Mouse (Mus musculus) ovary, adult 18-20 months (tissue): ENCODE data around the gene Rad23b.
"Not testable (repeated sequence)": the region's sequence is repeated elsewhere in the genome, so short reads cannot be mapped to it uniquely, and the experiment has no call there.

Source experiments
- DNase-seq: peaks from one replicate; pipeline ENCODE4 v3.0.0; 2022; ENCODE audit warnings: low spot score, mixed read lengths

Gene Rad23b

GRCm38 (mm10) chr4:55349452-55350218 lies at the start of gene Rad23b:
TSS of gene Rad23b (plus strand) at chr4:55350043.
- DNase-seq = peak; percentile 100

DNA sequence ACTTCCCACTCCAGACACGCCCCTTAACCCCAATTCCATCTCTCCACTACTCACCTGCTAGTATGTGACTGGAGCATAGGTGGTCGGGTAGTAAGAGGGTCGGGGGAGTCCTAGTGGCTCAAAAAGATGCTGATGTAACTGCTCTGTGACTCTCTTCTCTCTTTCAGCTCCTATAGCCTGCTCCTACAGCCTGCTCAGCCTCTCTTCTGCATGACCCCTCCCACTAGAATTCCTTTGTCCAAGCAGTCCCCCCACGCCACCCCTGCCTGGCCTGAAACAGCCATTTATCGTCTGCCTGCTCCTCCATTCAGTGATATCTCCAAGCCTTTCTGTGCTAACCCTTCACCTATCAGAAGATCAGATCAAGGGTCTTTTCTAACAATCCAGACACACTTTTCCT lies 45.7 kb upstream of the Rad23b start:
- DNase-seq = no peak

DNA sequence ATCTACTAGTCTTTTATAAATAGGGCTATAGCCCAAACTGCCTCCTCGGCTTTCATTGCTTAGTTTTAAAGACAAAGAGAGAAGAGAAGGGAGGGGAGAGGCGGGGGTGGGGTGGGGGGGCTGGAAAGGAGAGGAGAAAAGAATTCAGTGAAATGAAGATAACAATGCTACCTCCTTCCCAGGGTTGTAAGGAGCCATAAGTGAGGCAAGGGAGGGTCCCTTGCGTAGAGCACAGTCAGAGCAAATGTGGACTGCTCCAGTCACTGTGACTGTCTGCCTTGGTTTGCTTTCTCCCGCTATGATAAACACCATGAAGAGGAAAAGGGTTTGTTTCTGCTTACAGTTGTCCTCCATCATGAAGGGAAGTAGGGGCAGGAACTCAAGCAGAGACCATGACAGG lies 43.2 kb upstream of the Rad23b start:
- DNase-seq = no peak

DNA sequence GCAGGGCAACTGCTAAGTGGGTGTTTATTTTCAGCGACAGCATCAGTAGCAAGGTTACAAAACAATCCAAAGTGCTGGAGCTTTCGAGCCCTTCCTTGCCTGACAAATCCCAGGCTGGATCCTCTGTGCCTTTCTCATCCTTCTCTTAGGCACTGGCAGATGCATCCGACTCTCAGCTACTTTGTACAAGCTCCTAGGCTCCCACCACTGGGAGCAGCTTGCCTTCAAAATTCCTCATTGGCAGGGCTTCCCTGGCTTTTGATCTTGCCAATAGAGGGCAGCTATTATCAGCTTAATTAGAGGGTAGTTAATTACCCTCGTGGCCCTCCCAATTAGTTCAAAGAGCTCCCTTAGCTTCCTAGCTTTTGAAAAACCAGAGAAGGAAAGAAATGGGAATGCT lies 33.1 kb upstream of the Rad23b start:
- DNase-seq = no peak

DNA sequence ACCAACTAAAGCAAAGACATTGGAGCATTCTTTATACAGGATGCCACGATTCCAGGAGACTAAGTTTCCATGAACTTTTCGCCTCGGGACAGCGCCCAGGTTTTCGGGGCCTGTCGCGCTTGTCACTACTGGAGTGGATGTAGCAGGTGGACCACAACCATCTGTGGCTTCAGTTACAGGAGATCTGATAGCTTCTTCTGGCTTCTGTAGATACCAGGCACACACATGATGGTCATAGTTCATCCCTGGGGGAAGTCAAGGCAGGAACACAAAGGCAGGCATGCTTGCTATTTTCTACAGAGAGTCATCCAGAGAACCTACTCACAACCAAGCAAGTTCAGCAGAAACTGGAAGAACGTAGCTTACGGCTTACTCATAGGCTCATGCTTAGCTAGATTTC lies 31.5 kb upstream of the Rad23b start:
- DNase-seq = not testable (repeated sequence)

- no peak for DNase-seq
Measured at GRCm38 (mm10) chr4:55325786-55326518, 23.9 kb upstream of the Rad23b start.

GRCm38 (mm10) chr4:55327508-55327907 lies 22.3 kb upstream of the Rad23b start:
- no peak for DNase-seq

GRCm38 (mm10) chr4:55328471-55328870 lies 21.4 kb upstream of the Rad23b start:
- no peak for DNase-seq

DNA sequence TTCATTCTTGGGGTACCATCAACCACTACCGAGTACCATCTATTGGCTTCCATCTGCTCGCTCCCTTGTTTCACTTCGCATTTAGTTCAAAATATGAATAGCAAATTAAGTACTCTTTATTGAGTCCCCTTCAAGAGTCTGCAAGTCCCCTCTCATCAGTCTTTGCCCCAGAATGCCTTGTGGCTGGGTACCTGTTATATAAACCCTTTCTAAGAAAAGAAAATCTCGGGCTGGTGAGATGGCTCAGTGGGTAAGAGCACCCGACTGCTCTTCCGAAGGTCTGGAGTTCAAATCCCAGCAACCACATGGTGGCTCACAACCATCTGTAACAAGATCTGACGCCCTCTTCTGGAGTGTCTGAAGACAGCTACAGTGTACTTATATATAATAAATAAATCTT lies 20.9 kb upstream of the Rad23b start:
- DNase-seq = not testable (repeated sequence)

DNA sequence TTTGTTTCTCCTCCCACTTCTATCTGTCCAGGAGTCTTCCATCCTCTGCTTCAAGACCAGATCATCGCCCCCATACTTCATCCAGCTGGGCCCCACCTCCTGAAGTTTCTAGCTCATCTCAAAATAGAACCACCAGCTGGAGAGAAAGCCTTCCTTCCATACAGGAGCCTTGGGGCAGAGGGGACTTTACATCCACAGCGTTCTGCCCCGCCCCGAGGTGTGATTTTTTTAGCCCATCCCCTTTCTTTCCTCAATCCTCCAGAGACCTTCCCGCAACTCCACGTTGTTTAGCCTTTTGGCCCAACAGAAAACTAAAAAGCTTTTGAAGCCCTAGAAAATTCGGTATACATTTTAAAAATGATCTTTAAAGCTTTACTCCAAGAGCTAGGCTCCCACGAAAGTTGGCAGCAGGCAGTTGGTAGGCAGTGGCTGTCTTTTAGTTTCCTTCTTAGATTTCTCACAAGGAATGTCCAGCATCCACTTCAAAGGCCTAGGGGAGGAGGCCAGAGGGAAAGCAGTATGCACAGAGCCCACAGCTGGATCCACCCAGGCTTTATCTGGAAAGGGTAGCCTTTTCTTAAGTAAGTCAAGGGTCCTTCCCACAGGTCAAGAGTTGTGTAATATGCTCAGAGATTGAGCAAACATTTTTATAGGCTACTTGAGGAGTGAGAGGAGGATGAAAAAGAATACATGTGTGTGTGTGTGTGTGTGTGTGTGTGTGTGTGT lies 20.1 kb upstream of the Rad23b start:
- no peak for DNase-seq

- no peak for DNase-seq
Measured at GRCm38 (mm10) chr4:55335030-55335770, 14.6 kb upstream of the Rad23b start.

GRCm38 (mm10) chr4:55338905-55339304 lies 10.9 kb upstream of the Rad23b start:
- DNase-seq = no peak

GRCm38 (mm10) chr4:55339388-55339787 lies 10.5 kb upstream of the Rad23b start:
- DNase-seq = no peak

DNA sequence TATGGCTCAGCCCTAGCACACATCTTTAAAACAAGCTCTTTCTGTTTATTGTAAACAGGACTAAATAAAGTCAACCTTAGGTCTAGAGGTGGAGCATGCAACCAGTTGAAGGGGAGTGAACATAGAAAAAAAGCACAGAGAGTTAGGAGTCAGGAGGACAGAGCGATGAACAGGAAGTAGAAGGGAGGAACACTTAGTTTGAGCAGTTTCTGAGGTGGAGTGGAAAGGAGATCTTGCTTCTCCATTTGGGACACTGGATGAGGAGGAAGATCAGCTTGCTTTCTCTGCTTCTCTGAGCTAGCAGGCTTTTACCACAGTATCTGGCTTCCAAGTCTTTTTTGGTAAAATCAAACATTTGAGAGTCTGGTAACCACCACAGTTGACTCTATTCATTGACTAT lies 8.0 kb upstream of the Rad23b start:
- no peak for DNase-seq

DNA sequence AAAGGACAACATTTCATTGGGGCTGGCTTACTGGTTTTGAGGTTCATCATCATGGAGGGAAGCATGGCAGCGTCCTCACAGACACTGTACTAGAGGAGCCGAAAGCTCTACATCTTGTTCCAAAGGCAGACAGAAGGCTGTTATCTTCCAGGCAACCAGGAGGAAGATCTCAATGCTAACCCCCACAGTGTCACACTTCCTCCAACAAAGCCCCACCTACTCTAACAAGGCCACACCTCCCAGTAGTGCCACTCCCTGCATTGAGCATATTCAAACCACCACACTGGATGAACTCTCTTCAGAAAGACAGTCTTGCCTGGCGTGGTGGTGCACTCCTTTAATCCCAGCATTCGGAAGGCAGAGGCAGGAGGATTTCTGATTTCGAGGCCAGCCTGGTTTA lies 7.2 kb upstream of the Rad23b start:
- DNase-seq = no peak

- no peak for DNase-seq
Measured at GRCm38 (mm10) chr4:55343287-55343686, 6.6 kb upstream of the Rad23b start.

DNA sequence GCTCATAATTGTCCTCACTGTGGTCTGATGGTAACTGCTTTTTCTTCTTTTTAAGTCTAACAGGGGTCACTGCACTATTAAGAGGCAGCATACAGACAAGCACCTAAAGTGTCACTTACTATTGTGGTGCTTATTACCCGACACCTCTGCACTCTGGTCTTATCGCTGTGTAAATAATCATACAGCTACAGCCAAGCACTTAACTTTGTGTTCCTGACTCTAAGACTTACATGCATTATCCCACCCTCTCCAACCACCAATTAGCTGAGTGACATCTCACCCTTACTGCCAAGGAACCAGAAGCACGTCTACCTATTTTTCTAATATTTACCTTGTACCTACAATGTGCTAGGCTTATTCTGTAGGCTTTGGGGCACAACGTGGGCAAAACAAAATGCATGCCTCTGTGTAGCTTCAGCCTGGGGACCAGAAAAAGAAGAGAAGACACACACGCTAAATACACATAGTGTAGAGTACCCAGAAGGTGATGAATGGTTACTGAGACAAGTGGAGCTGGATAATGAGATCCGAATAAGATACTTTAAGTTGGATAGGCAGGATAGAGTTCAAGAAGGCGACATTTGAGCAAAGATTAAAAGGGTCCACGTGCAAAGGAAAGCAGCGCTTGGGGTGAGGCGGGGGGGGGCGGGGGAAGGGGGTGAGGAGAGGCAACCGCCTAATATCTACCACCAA lies 938 bp upstream of the Rad23b start:
- DNase-seq = no peak

- DNase-seq = peak; percentile 16
Measured at GRCm38 (mm10) chr4:55350219-55350931, 532 bp downstream of the Rad23b start.

DNA sequence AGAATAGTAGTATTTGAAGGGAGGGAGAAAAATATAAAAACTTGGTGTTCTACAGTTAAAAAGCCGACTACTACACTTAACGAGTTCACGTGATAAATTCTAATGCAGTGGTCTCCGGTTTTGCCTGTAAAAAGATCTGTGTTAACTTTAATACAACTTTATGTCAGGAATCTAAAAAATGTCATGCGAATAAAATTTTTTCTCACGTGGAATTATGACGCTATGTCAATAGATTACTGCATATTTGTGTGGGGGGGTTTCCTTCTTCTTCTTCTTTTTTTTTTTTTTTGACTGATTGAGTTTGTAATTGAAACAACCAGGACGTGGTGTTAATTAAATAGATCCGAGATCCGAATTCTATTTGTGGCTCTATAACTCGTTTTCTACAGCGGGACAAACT lies 1.2 kb downstream of the Rad23b start:
- DNase-seq = no peak

DNA sequence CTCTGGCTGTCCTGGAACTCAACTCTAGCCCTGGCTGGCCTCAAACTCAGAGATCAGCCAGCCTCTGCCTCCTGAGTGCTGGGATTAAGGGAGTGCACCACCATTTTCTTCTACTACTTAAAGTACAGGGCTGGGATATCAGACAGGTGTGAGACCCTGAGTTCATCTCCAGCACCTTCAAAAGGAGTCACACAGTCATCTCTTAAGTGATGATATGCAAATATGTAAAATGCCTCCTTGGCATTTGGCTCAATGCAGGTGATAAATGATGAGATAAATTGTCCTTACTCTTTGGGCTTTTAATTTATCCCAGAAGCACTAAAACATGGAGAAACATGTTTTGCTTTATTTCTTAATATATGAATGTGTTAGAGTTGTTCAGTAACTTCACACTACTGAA lies 2.0 kb downstream of the Rad23b start:
- DNase-seq = no peak

- no peak for DNase-seq
Measured at GRCm38 (mm10) chr4:55354038-55354437, 4.2 kb downstream of the Rad23b start.
